Mouse (Mus musculus): ENCODE data around the gene Olfr846. TPM values are rescaled to one million over a fixed set of nuclear protein-coding genes. Genes with fewer than 3 reads are reported as not detected.

The Olfr846 gene
- polyA plus RNA-seq (2016; fragmentation: Nextera tagmentation; extraction: Ambion mirVana) = not detected in 2 replicates

- Histone ChIP-seq H3K9ac (no peak within 1 kb of the TSS), H3K9me3 (replicated peaks) (no peaks in the 10 kb centered on the region; the same call in 1 of the 2 replicates), H3K4me2 (no peak within 1 kb of the TSS), H3K27ac (no peak within 1 kb of the TSS), H3K36me3 (no peaks in the 10 kb centered on the region), H3K4me1 (no peaks in the 10 kb centered on the region), H3K4me3 (no peak within 1 kb of the TSS), H3K27me3 (replicated peaks) (no peaks in the 10 kb centered on the region)
- ATAC-seq = no peak
- 29% methylated on average over 1 of the region's 1 CpGs for WGBS (ENCODE audit: insufficient replicate concordance)
Observed at GRCm38 (mm10) chr9:19363905-19364304, at the start of gene Olfr846. TSS of gene Olfr846 (minus strand) at chr9:19364005.

- no peaks in the 10 kb centered on the region for H3K9me3 ChIP-seq (replicated peaks)
Observed at GRCm38 (mm10) chr9:19378569-19378968, 14.8 kb upstream of the Olfr846 start, which contains the start of gene Olfr847. TSS of gene Olfr847 (minus strand) at chr9:19378669.

GRCm38 (mm10) chr9:19336157-19336556, 27.6 kb downstream of the Olfr846 start, which contains the start of gene Olfr845:
TSS of gene Olfr845 (plus strand) at chr9:19336457.
- Histone ChIP-seq H3K4me3 (no peak within 1 kb of the TSS), H3K9ac (no peak within 1 kb of the TSS), H3K4me1 (no peaks in the 10 kb centered on the region), H3K4me2 (no peak within 1 kb of the TSS), H3K27me3 (replicated peaks) (no peaks in the 10 kb centered on the region), H3K9me3 (replicated peaks) (no peaks in the 10 kb centered on the region), H3K27ac (no peak within 1 kb of the TSS), H3K36me3 (no peaks in the 10 kb centered on the region)
- no peak for ATAC-seq
- WGBS (ENCODE audit: insufficient replicate concordance) = 38% methylated on average over 1 of the region's 1 CpGs

More at GRCm38 (mm10) chr9:19378569-19378968, 14.8 kb upstream of the Olfr846 start, which contains the start of gene Olfr847:
- H3K4me3 ChIP-seq = no peak within 1 kb of the TSS
- H3K9ac ChIP-seq = no peak within 1 kb of the TSS
- H3K27me3 ChIP-seq (replicated peaks) = no peaks in the 10 kb centered on the region
- WGBS (ENCODE audit: insufficient replicate concordance) = 53% methylated on average over 1 of the region's 1 CpGs
- ATAC-seq = no peak
- H3K36me3 ChIP-seq = no peaks in the 10 kb centered on the region
- no peak within 1 kb of the TSS for H3K27ac ChIP-seq
- H3K4me1 ChIP-seq = no peaks in the 10 kb centered on the region
- H3K4me2 ChIP-seq = no peak within 1 kb of the TSS

GRCm38 (mm10) chr9:19316047-19316446, 47.8 kb downstream of the Olfr846 start, which contains the start of gene Olfr844:
TSS of gene Olfr844 (plus strand) at chr9:19316347.
- H3K27ac ChIP-seq = no peak within 1 kb of the TSS
- ATAC-seq = no peak

More at GRCm38 (mm10) chr9:19316047-19316446, 47.8 kb downstream of the Olfr846 start, which contains the start of gene Olfr844:
- H3K4me1 ChIP-seq = no peaks in the 10 kb centered on the region
- no peak within 1 kb of the TSS for H3K4me2 ChIP-seq
- no peak within 1 kb of the TSS for H3K4me3 ChIP-seq
- no peaks in the 10 kb centered on the region for H3K36me3 ChIP-seq
- no peaks in the 10 kb centered on the region for H3K27me3 ChIP-seq (replicated peaks)
- peaks cover 6% of the 10 kb centered on the region; the same call in 1 of the 2 replicates for H3K9me3 ChIP-seq (replicated peaks)
- no peak within 1 kb of the TSS for H3K9ac ChIP-seq

Other genes starting within 250 kb of the Olfr846 start
- not detected in 2 replicates for gene Olfr836, start 243.6 kb downstream of the Olfr846 start, polyA plus RNA-seq (2016; fragmentation: Nextera tagmentation; extraction: Ambion mirVana)
- gene Olfr837, start 227.7 kb downstream of the Olfr846 start, polyA plus RNA-seq (2016; fragmentation: Nextera tagmentation; extraction: Ambion mirVana) = not detected in 2 replicates
- not detected in 2 replicates for gene Olfr839-ps1, start 186.7 kb downstream of the Olfr846 start, polyA plus RNA-seq (2016; fragmentation: Nextera tagmentation; extraction: Ambion mirVana)
- gene Olfr843, start 112.0 kb downstream of the Olfr846 start, polyA plus RNA-seq (2016; fragmentation: Nextera tagmentation; extraction: Ambion mirVana) = not detected in 2 replicates
- not detected in 2 replicates for gene Olfr844, start 47.7 kb downstream of the Olfr846 start, polyA plus RNA-seq (2016; fragmentation: Nextera tagmentation; extraction: Ambion mirVana)
- gene Olfr845, start 27.5 kb downstream of the Olfr846 start, polyA plus RNA-seq (2016; fragmentation: Nextera tagmentation; extraction: Ambion mirVana) = not detected in 2 replicates
- not detected in 2 replicates for gene Olfr847, start 14.7 kb upstream of the Olfr846 start, polyA plus RNA-seq (2016; fragmentation: Nextera tagmentation; extraction: Ambion mirVana)
- gene Olfr849, start 76.3 kb upstream of the Olfr846 start, polyA plus RNA-seq (2016; fragmentation: Nextera tagmentation; extraction: Ambion mirVana) = not detected in 2 replicates
- not detected in 2 replicates for gene Olfr850, start 114.2 kb upstream of the Olfr846 start, polyA plus RNA-seq (2016; fragmentation: Nextera tagmentation; extraction: Ambion mirVana)
- not detected in 2 replicates for gene Olfr851, start 129.3 kb upstream of the Olfr846 start, polyA plus RNA-seq (2016; fragmentation: Nextera tagmentation; extraction: Ambion mirVana)
- gene Olfr853, start 177.1 kb upstream of the Olfr846 start, polyA plus RNA-seq (2016; fragmentation: Nextera tagmentation; extraction: Ambion mirVana) = not detected in 2 replicates
- not detected in 2 replicates for gene Olfr854, start 203.4 kb upstream of the Olfr846 start, polyA plus RNA-seq (2016; fragmentation: Nextera tagmentation; extraction: Ambion mirVana)
- not detected in 2 replicates for gene Olfr855, start 218.6 kb upstream of the Olfr846 start, polyA plus RNA-seq (2016; fragmentation: Nextera tagmentation; extraction: Ambion mirVana)